Mouse (Mus musculus): ENCODE measurements around the gene Pola1. TPM values are rescaled to one million over a fixed set of nuclear protein-coding genes. Genes with fewer than 3 reads are reported as not detected.

Pola1 gene
- polyA plus RNA-seq, 1 experiment from 2014 or later = 21.9 TPM

DNA sequence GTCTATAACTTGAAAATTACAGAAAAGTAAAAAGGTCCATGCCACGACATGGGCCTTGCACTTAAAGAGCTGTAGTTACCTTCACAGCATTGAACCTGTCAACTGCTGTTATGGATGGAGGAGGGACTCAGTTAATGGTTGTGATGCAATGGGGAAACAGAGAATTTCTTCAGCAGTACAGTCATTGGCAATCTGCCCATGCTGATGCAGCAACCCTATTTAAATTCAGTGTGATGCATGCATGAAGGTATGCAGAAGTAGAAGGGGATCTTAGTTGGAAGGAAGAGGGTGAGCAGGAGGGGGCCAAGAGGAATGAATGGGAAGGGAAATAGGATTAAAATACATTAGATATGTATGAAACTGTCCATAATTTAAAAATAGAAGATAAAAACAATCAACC lies 262.2 kb downstream of the Pola1 start:
- Histone ChIP-seq H3K27ac (ENCODE audit: low read depth, low read length) (no peak overlapping the region), H3K36me3 (ENCODE audit: control insufficient read depth, insufficient read depth, low read length) (no peaks in the 10 kb centered on the region), H3K4me2 (no peak overlapping the region), H3K4me3 (ENCODE audit: low read depth, low read length) (no peak overlapping the region), H3K27me3 (ENCODE audit: control insufficient read depth, insufficient read depth, low read length) (no peaks in the 10 kb centered on the region), H3K4me1 (ENCODE audit: control insufficient read depth, insufficient read depth, low read length) (no peaks in the 10 kb centered on the region), H3K9me3 (ENCODE audit: control insufficient read depth, low read length) (no peaks in the 10 kb centered on the region), H3K9ac (ENCODE audit: low read length) (no peak overlapping the region)
- 86% methylated on average over 1 of the region's 1 CpGs for WGBS
- ATAC-seq (ENCODE audit: low FRiP score) (no peak), DNase-seq (ENCODE audit: low spot score, missing footprints) (no peak)

- WGBS = 85% methylated on average over 3 of the region's 3 CpGs
- H3K4me2 ChIP-seq = no peak overlapping the region
- DNase-seq (ENCODE audit: low spot score, missing footprints) (no peak), ATAC-seq (ENCODE audit: low FRiP score) (no peak)
- H3K9ac ChIP-seq (ENCODE audit: low read length) = no peak overlapping the region
- H3K9me3 ChIP-seq (ENCODE audit: control insufficient read depth, low read length) = no peaks in the 10 kb centered on the region
- H3K27ac ChIP-seq (ENCODE audit: low read depth, low read length) = no peak overlapping the region
- no peak overlapping the region for H3K4me3 ChIP-seq (ENCODE audit: low read depth, low read length)
- no peaks in the 10 kb centered on the region for H3K36me3 ChIP-seq (ENCODE audit: control insufficient read depth, insufficient read depth, low read length)
- no peaks in the 10 kb centered on the region for H3K4me1 ChIP-seq (ENCODE audit: control insufficient read depth, insufficient read depth, low read length)
- no peaks in the 10 kb centered on the region for H3K27me3 ChIP-seq (ENCODE audit: control insufficient read depth, insufficient read depth, low read length)
Measured at GRCm38 (mm10) chrX:93368211-93368610, 263.7 kb downstream of the Pola1 start.

- 81% methylated on average over 1 of the region's 1 CpGs for WGBS
- ATAC-seq (ENCODE audit: low FRiP score) (no peak), DNase-seq (ENCODE audit: low spot score, missing footprints) (no peak)
- Histone ChIP-seq H3K36me3 (ENCODE audit: control insufficient read depth, insufficient read depth, low read length) (no peaks in the 10 kb centered on the region), H3K4me3 (ENCODE audit: low read depth, low read length) (no peak overlapping the region), H3K4me1 (ENCODE audit: control insufficient read depth, insufficient read depth, low read length) (no peaks in the 10 kb centered on the region), H3K4me2 (no peak overlapping the region), H3K9me3 (ENCODE audit: control insufficient read depth, low read length) (no peaks in the 10 kb centered on the region), H3K9ac (ENCODE audit: low read length) (no peak overlapping the region), H3K27ac (ENCODE audit: low read depth, low read length) (no peak overlapping the region), H3K27me3 (ENCODE audit: control insufficient read depth, insufficient read depth, low read length) (no peaks in the 10 kb centered on the region)
Measured at GRCm38 (mm10) chrX:93321336-93321735, 310.6 kb downstream of the Pola1 start.

DNA sequence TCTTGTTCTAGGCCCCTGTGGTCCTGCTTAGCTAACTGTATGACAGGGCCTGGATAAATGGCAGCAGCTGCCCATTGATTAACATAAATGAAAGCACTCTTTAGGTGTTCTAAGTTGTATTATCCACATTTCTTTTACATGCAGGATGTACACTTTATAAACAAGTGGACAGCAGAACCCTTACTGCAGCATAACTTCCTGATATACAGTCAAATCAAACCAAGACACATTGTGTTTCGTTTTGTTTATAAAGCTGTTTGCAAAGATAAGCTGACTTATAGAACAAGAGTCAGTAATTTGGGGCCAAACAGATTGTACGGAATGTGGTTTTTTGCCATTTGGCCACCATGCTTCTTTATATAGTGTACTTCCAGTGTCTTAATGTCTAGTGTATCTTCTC lies 312.0 kb downstream of the Pola1 start:
- H3K4me3 ChIP-seq (ENCODE audit: low read depth, low read length) = no peak overlapping the region
- WGBS = 85% methylated on average over 2 of the region's 2 CpGs
- no peaks in the 10 kb centered on the region for H3K36me3 ChIP-seq (ENCODE audit: control insufficient read depth, insufficient read depth, low read length)
- no peak overlapping the region for H3K27ac ChIP-seq (ENCODE audit: low read depth, low read length)
- ATAC-seq (ENCODE audit: low FRiP score) (no peak), DNase-seq (ENCODE audit: low spot score, missing footprints) (no peak)
- H3K9ac ChIP-seq (ENCODE audit: low read length) = no peak overlapping the region
- no peaks in the 10 kb centered on the region for H3K9me3 ChIP-seq (ENCODE audit: control insufficient read depth, low read length)
- H3K4me1 ChIP-seq (ENCODE audit: control insufficient read depth, insufficient read depth, low read length) = no peaks in the 10 kb centered on the region
- H3K27me3 ChIP-seq (ENCODE audit: control insufficient read depth, insufficient read depth, low read length) = no peaks in the 10 kb centered on the region
- no peak overlapping the region for H3K4me2 ChIP-seq

DNA sequence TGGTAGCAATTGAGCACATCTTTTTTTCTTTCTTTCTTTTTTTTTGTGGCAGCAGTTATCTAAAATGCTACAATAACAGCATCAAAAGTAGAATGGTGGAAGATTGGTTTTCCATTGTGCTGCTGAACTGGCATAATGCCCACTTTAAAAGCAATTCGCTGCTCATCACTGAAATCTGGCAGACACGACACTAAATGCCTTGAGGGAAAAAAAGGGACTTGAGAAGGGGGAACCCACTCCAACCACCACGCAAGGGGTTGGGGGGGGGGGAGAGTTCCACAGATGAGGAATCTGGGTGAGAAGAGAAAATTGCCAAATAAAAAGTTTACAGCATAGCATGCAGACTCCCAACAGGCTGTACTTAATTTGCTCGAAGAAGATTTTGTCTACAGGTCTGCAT lies 314.4 kb downstream of the Pola1 start:
- no peaks in the 10 kb centered on the region for H3K27me3 ChIP-seq (ENCODE audit: control insufficient read depth, insufficient read depth, low read length)
- H3K4me1 ChIP-seq (ENCODE audit: control insufficient read depth, insufficient read depth, low read length) = no peaks in the 10 kb centered on the region
- H3K4me3 ChIP-seq (ENCODE audit: low read depth, low read length) = no peak overlapping the region
- no peak overlapping the region for H3K9ac ChIP-seq (ENCODE audit: low read length)
- 73% methylated on average over 4 of the region's 4 CpGs for WGBS
- H3K4me2 ChIP-seq = no peak overlapping the region
- no peak overlapping the region for H3K27ac ChIP-seq (ENCODE audit: low read depth, low read length)
- no peak for ATAC-seq (ENCODE audit: low FRiP score)
- H3K9me3 ChIP-seq (ENCODE audit: control insufficient read depth, low read length) = no peaks in the 10 kb centered on the region
- DNase-seq (ENCODE audit: low spot score, missing footprints) = no peak
- H3K36me3 ChIP-seq (ENCODE audit: control insufficient read depth, insufficient read depth, low read length) = no peaks in the 10 kb centered on the region

- DNase-seq (ENCODE audit: low spot score, missing footprints) (no peak), ATAC-seq (ENCODE audit: low FRiP score) (no peak)
- Histone ChIP-seq H3K9me3 (ENCODE audit: control insufficient read depth, low read length) (no peaks in the 10 kb centered on the region), H3K4me3 (ENCODE audit: low read depth, low read length) (no peak overlapping the region), H3K36me3 (ENCODE audit: control insufficient read depth, insufficient read depth, low read length) (no peaks in the 10 kb centered on the region), H3K27ac (ENCODE audit: low read depth, low read length) (no peak overlapping the region), H3K4me1 (ENCODE audit: control insufficient read depth, insufficient read depth, low read length) (no peaks in the 10 kb centered on the region), H3K4me2 (no peak overlapping the region), H3K27me3 (ENCODE audit: control insufficient read depth, insufficient read depth, low read length) (peaks cover 22% of the 10 kb centered on the region), H3K9ac (ENCODE audit: low read length) (no peak overlapping the region)
- 91% methylated on average over 7 of the region's 7 CpGs for WGBS
Measured at GRCm38 (mm10) chrX:93305780-93306179, 326.2 kb downstream of the Pola1 start.

- no peak for ATAC-seq (ENCODE audit: low FRiP score)
- H3K27me3 ChIP-seq (ENCODE audit: control insufficient read depth, insufficient read depth, low read length) = peaks cover 56% of the 10 kb centered on the region
- H3K9me3 ChIP-seq (ENCODE audit: control insufficient read depth, low read length) = no peaks in the 10 kb centered on the region
- no peaks in the 10 kb centered on the region for H3K36me3 ChIP-seq (ENCODE audit: control insufficient read depth, insufficient read depth, low read length)
- H3K4me1 ChIP-seq (ENCODE audit: control insufficient read depth, insufficient read depth, low read length) = no peaks in the 10 kb centered on the region
- H3K27ac ChIP-seq (ENCODE audit: low read depth, low read length) = no peak overlapping the region
- H3K4me2 ChIP-seq = no peak overlapping the region
- 8% methylated on average over 7 of the region's 7 CpGs for WGBS
- DNase-seq (ENCODE audit: low spot score, missing footprints) = no peak
- no peak overlapping the region for H3K9ac ChIP-seq (ENCODE audit: low read length)
- H3K4me3 ChIP-seq (ENCODE audit: low read depth, low read length) = no peak overlapping the region
Measured at GRCm38 (mm10) chrX:93301798-93302197, 330.2 kb downstream of the Pola1 start.

DNA sequence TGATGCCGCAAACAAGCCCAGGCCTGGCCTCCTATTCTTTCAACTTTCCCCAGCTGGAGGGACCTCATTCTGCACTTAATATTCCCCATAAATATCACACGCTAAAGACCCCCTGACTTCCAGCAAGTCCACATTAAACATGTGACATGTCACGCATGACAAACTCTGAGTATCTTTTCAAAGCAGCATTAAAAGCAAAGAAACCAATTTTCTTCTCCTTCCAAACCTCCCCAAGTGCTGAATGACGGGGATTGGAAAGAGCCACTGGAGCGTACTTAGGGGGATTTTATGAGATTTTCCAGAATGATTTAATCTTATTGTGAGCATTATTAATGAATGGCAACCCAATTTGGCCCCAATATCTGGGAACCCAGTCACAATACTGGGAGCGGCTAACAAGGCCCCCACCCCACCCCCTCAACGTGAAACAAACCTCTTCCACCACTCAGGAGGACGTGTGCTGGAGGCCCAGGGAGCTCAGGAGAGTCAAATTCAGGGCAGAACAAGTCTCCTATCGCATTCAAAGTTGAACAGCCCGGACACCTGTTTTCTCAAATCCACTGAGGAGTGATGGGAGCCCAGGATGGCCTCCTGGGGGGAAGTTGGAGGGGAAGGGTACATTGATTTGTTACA lies 331.7 kb downstream of the Pola1 start:
- Histone ChIP-seq H3K9me3 (ENCODE audit: control insufficient read depth, low read length) (no peaks in the 10 kb centered on the region), H3K4me2 (no peak overlapping the region), H3K4me3 (ENCODE audit: low read depth, low read length) (no peak overlapping the region), H3K36me3 (ENCODE audit: control insufficient read depth, insufficient read depth, low read length) (no peaks in the 10 kb centered on the region), H3K4me1 (ENCODE audit: control insufficient read depth, insufficient read depth, low read length) (no peaks in the 10 kb centered on the region), H3K9ac (ENCODE audit: low read length) (no peak overlapping the region), H3K27me3 (ENCODE audit: control insufficient read depth, insufficient read depth, low read length) (peaks cover 69% of the 10 kb centered on the region), H3K27ac (ENCODE audit: low read depth, low read length) (no peak overlapping the region)
- 19% methylated on average over 10 of the region's 10 CpGs for WGBS
- ATAC-seq (ENCODE audit: low FRiP score) (no peak), DNase-seq (ENCODE audit: low spot score, missing footprints) (peak; percentile 88)

- Histone ChIP-seq H3K9ac (ENCODE audit: low read length) (no peak overlapping the region), H3K27ac (ENCODE audit: low read depth, low read length) (no peak overlapping the region), H3K4me1 (ENCODE audit: control insufficient read depth, insufficient read depth, low read length) (no peaks in the 10 kb centered on the region)
Measured at GRCm38 (mm10) chrX:93299771-93300170, 332.2 kb downstream of the Pola1 start.

More at GRCm38 (mm10) chrX:93299771-93300170, 332.2 kb downstream of the Pola1 start:
- Histone ChIP-seq H3K4me2 (no peak overlapping the region), H3K27me3 (ENCODE audit: control insufficient read depth, insufficient read depth, low read length) (peaks cover 74% of the 10 kb centered on the region), H3K9me3 (ENCODE audit: control insufficient read depth, low read length) (no peaks in the 10 kb centered on the region), H3K4me3 (ENCODE audit: low read depth, low read length) (no peak overlapping the region), H3K36me3 (ENCODE audit: control insufficient read depth, insufficient read depth, low read length) (no peaks in the 10 kb centered on the region)
- ATAC-seq (ENCODE audit: low FRiP score) = no peak
- WGBS = 16% methylated on average over 6 of the region's 6 CpGs
- DNase-seq (ENCODE audit: low spot score, missing footprints) = peak; percentile 87
